Mouse (Mus musculus) hindbrain, embryonic 11.5 days (tissue): ENCODE results near the gene Vwa3a. TPM values are rescaled to one million over a fixed set of nuclear protein-coding genes. Genes with fewer than 3 reads are reported as not detected.

Experiments used
- ATAC-seq: fragments of 200-750 bp; cut with Nextera tagmentation; 2 replicates; pipeline ENCODE4 v1.8.0; 2017; ENCODE audit warnings: mild to moderate bottlenecking, moderate TSS enrichment, moderate library complexity; ENCODE audit not compliant: low FRiP score
- DNase-seq: peaks from one replicate; pipeline ENCODE4 v3.0.0-alpha.2; 2015; ENCODE audit warnings: low spot score
- H3K27ac ChIP-seq: fragments of 300-500 bp; sonication (generic); 2 replicates; pipeline ENCODE4 v1.5.1; 2014; ENCODE audit warnings: mild to moderate bottlenecking, low read depth, low read length
- H3K27me3 ChIP-seq: fragments of 300-500 bp; sonication (generic); 2 replicates; pipeline ENCODE4 v1.6.1; 2014; ENCODE audit warnings: mild to moderate bottlenecking, low read length, moderate library complexity, mixed read lengths; ENCODE audit not compliant: control insufficient read depth, insufficient read depth
- H3K36me3 ChIP-seq: fragments of 300-500 bp; sonication (generic); 2 replicates; pipeline ENCODE4 v1.6.1; 2014; ENCODE audit warnings: mild to moderate bottlenecking, low read length, moderate library complexity, mixed read lengths; ENCODE audit not compliant: control insufficient read depth, insufficient read depth
- H3K4me1 ChIP-seq: fragments of 300-500 bp; sonication (generic); replicated peaks from 2 replicates; pipeline ENCODE4 v1.6.1; 2014; ENCODE audit warnings: low read length, mixed read lengths; ENCODE audit not compliant: control insufficient read depth, insufficient read depth
- H3K4me2 ChIP-seq: fragments of 300-500 bp; sonication (generic); replicated peaks from 2 replicates; pipeline ENCODE4 v1.6.1; 2014; ENCODE audit warnings: mild to moderate bottlenecking, low read depth, low read length
- H3K4me3 ChIP-seq: fragments of 300-500 bp; sonication (generic); 2 replicates; pipeline ENCODE4 v1.5.1; 2014; ENCODE audit warnings: low read depth, low read length
- H3K9ac ChIP-seq: fragments of 300-500 bp; sonication (generic); 2 replicates; pipeline ENCODE4 v1.6.1; 2014; ENCODE audit warnings: low read depth, low read length
- H3K9me3 ChIP-seq: fragments of 300-500 bp; sonication (generic); 2 replicates; pipeline ENCODE4 v1.6.1; 2016; ENCODE audit warnings: low read length; ENCODE audit not compliant: control insufficient read depth
- WGBS: fragments of 180-500 bp; shearing (Covaris S2); extraction: QIAGEN DNeasy Blood & Tissue Kit; methylation state at CpG from one replicate; pipeline ENCODE4 v1.1.7; 2014; 5-methylcytosine and 5-hydroxymethylcytosine counted together
- polyA plus RNA-seq: library from polyadenylated mRNA; unstranded; fragments of >200 nt; fragmentation: Nextera tagmentation; extraction: Ambion mirVana; gene quantifications from 2 replicates; pipeline ENCODE4 v1.2.1, GENCODE M21; 2014

Vwa3a gene
- polyA plus RNA-seq, 1 experiment from 2014 or later: 0.96 TPM

GRCm38 (mm10) chr7:120844689-120845088 is 105.6 kb downstream of the Vwa3a start:
- Histone ChIP-seq H3K4me2 (peak overlapping the region; percentile 94), H3K4me3 (peak overlapping the region; percentile 67), H3K27me3 (no peaks in the 10 kb centered on the region), H3K27ac (no peak overlapping the region), H3K4me1 (0 out of 2 replicates have a peak, but pooled peaks cover 2% of the 10 kb centered on the region), H3K9ac (peak overlapping the region; percentile 84; the same call in 1 of the 2 replicates), H3K9me3 (no peaks in the 10 kb centered on the region), H3K36me3 (no peaks in the 10 kb centered on the region)
- no peak for ATAC-seq
- 2% methylated on average over 9 of the region's 9 CpGs for WGBS
- DNase-seq: no peak

- no peak overlapping the region for H3K4me3 ChIP-seq
- no peak overlapping the region for H3K27ac ChIP-seq
- H3K4me2 ChIP-seq: no peak overlapping the region
- no peaks in the 10 kb centered on the region for H3K36me3 ChIP-seq
- H3K9ac ChIP-seq: no peak overlapping the region
- DNase-seq: no peak
- 81% methylated on average over 3 of the region's 3 CpGs for WGBS
- ATAC-seq: no peak
- no peaks in the 10 kb centered on the region for H3K9me3 ChIP-seq
- 0 out of 2 replicates have a peak, but pooled peaks cover 2% of the 10 kb centered on the region for H3K4me1 ChIP-seq
- no peaks in the 10 kb centered on the region for H3K27me3 ChIP-seq
Observed at GRCm38 (mm10) chr7:120848831-120849512, 109.9 kb downstream of the Vwa3a start.

GRCm38 (mm10) chr7:120850165-120850564 is 111.0 kb downstream of the Vwa3a start:
- Histone ChIP-seq H3K4me2 (no peak overlapping the region), H3K9ac (no peak overlapping the region), H3K27me3 (no peaks in the 10 kb centered on the region), H3K27ac (no peak overlapping the region), H3K4me1 (no peaks in the 10 kb centered on the region), H3K9me3 (no peaks in the 10 kb centered on the region), H3K36me3 (no peaks in the 10 kb centered on the region), H3K4me3 (no peak overlapping the region)
- ATAC-seq (no peak), DNase-seq (no peak)
- WGBS: 96% methylated on average over 3 of the region's 3 CpGs

Other genes with a start within 250 kb of the Vwa3a start
- gene Uqcrc2, start 104.1 kb upstream of the Vwa3a start, polyA plus RNA-seq: 200 and 206 TPM in 2 replicates
- 0.20 and 0.80 TPM in 2 replicates for gene Pdzd9, start 69.0 kb upstream of the Vwa3a start, polyA plus RNA-seq
- 13.2 and 16.6 TPM in 2 replicates for gene Mosmo, start 61.7 kb upstream of the Vwa3a start, polyA plus RNA-seq
- not detected in 2 replicates for gene Gm5737, start 73.0 kb downstream of the Vwa3a start, polyA plus RNA-seq
- gene Eef2k, start 103.5 kb downstream of the Vwa3a start, polyA plus RNA-seq: 8.5 and 10.2 TPM in 2 replicates
- 16.4 and 17.1 TPM in 2 replicates for gene Polr3e, start 178.4 kb downstream of the Vwa3a start, polyA plus RNA-seq
- 17.9 and 19.2 TPM in 2 replicates for gene Cdr2, start 243.0 kb downstream of the Vwa3a start, polyA plus RNA-seq
- 0.13 and 0.66 TPM in 2 replicates for gene Mfsd13b, start 243.2 kb downstream of the Vwa3a start, polyA plus RNA-seq